In genomic region chr17:83807345-83807744, GRCm38 (mm10) we compare ENCODE assay signal across 1 mouse cellular context.
TF ChIP-seq lines count a peak whose summit lies in the region.

No protein-coding gene starts in this region.

TF ChIP-seq in MEL, 35 proteins besides CTCF, POLR2A, EP300 and RAD21 (continued from another document):
- TF ChIP-seq MYB (IDR thresholded peaks at IDR 0.05; ENCODE audit: low read depth, low read length) (no peak), SIN3A (IDR thresholded peaks at IDR 0.05; ENCODE audit: low read length) (no peak), TAL1 (IDR thresholded peaks at IDR 0.05; ENCODE audit: low read length) (peak; percentile 54), ZKSCAN1 (IDR thresholded peaks at IDR 0.05; ENCODE audit: low read depth, low read length) (no peak), ZMIZ1 (IDR thresholded peaks at IDR 0.05; ENCODE audit: low read depth, low read length) (peak; percentile 60; the same call in 1 of the 2 replicates), KAT2A (conservative IDR thresholded peaks at IDR 0.05; ENCODE audit: low read depth, low read length) (no peak), ELF1 (IDR thresholded peaks at IDR 0.05; ENCODE audit: low read depth, low read length) (peak; percentile 49; the same call in 1 of the 2 replicates), ETS1 (IDR thresholded peaks at IDR 0.05; ENCODE audit: low read depth, low read length) (peak; percentile 84), ZNF384 (IDR thresholded peaks at IDR 0.05; ENCODE audit: low read depth, low read length) (no peak), ZC3H11A (IDR thresholded peaks at IDR 0.05; ENCODE audit: low read depth, low read length) (no peak), MEF2A (IDR thresholded peaks at IDR 0.05; ENCODE audit: extremely low read depth, insufficient replicate concordance, low read depth, low read length, poor library complexity, severe bottlenecking) (no peak)
